Mouse (Mus musculus): ENCODE results near the gene Noto.

The Noto gene

DNA sequence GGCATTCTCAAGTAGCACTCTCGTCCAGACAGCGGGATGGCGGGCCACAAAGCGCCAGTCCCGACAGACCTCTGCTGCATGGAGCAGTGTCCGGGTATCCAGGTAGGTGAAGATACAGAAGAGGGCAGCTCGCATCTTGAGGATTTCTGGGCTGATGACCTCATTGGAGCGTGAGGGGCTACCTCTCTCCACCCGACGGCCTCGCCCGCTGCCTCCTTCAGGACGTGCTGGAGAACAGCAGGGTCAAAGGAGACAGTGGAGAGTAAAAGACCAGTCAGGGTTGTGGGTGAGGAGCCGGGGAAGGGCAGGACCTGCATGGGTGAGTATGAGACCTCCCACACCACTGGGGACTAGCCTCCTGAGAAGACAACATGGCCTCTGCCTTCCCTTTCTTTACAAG, 54.7 kb downstream of the Noto start:
- DNase-seq = no peak

Data from cerebellum, adult 11 months (tissue).